Mouse (Mus musculus): Measurements from ENCODE around the gene Zfp981.
"Not testable (repeated sequence)": the region's sequence is repeated elsewhere in the genome, so short reads cannot be mapped to it uniquely, and the experiment has no call there.

Gene Zfp981

GRCm38 (mm10) chr4:146501727-146502126 is at the start of gene Zfp981:
Zfp981 (plus strand) TSS chr4:146502027.
- DNase-seq (ENCODE audit: low spot score) = not testable (repeated sequence)

- DNase-seq (ENCODE audit: low spot score) = not testable (repeated sequence)
Observed at GRCm38 (mm10) chr4:146452576-146452975, 49.3 kb upstream of the Zfp981 start.

GRCm38 (mm10) chr4:146454170-146454569 is 47.7 kb upstream of the Zfp981 start:
- DNase-seq (ENCODE audit: low spot score) = not testable (repeated sequence)

- no peak for DNase-seq (ENCODE audit: low spot score)
Observed at GRCm38 (mm10) chr4:146454896-146455295, 46.9 kb upstream of the Zfp981 start.

GRCm38 (mm10) chr4:146455321-146455721 is 46.5 kb upstream of the Zfp981 start:
- no peak for DNase-seq (ENCODE audit: low spot score)

- DNase-seq (ENCODE audit: low spot score) = no peak
Observed at GRCm38 (mm10) chr4:146456061-146456726, 45.6 kb upstream of the Zfp981 start.

- DNase-seq (ENCODE audit: low spot score) = no peak
Observed at GRCm38 (mm10) chr4:146457126-146457525, 44.7 kb upstream of the Zfp981 start.

GRCm38 (mm10) chr4:146457720-146458119 is 44.1 kb upstream of the Zfp981 start:
- DNase-seq (ENCODE audit: low spot score) = no peak

GRCm38 (mm10) chr4:146459822-146460221 is 42.0 kb upstream of the Zfp981 start:
- not testable (repeated sequence) for DNase-seq (ENCODE audit: low spot score)

- not testable (repeated sequence) for DNase-seq (ENCODE audit: low spot score)
Observed at GRCm38 (mm10) chr4:146460685-146461084, 41.1 kb upstream of the Zfp981 start.

GRCm38 (mm10) chr4:146463649-146464351 is 38.0 kb upstream of the Zfp981 start:
- DNase-seq (ENCODE audit: low spot score) = not testable (repeated sequence)

- DNase-seq (ENCODE audit: low spot score) = not testable (repeated sequence)
Observed at GRCm38 (mm10) chr4:146469984-146470383, 31.8 kb upstream of the Zfp981 start.

- not testable (repeated sequence) for DNase-seq (ENCODE audit: low spot score)
Observed at GRCm38 (mm10) chr4:146474181-146474580, 27.6 kb upstream of the Zfp981 start.

GRCm38 (mm10) chr4:146474716-146475676 is 26.8 kb upstream of the Zfp981 start:
- not testable (repeated sequence) for DNase-seq (ENCODE audit: low spot score)

GRCm38 (mm10) chr4:146476260-146476659 is 25.6 kb upstream of the Zfp981 start:
- DNase-seq (ENCODE audit: low spot score) = not testable (repeated sequence)

- not testable (repeated sequence) for DNase-seq (ENCODE audit: low spot score)
Observed at GRCm38 (mm10) chr4:146476959-146477358, 24.9 kb upstream of the Zfp981 start.

GRCm38 (mm10) chr4:146480376-146481096 is 21.3 kb upstream of the Zfp981 start:
- DNase-seq (ENCODE audit: low spot score) = not testable (repeated sequence)

GRCm38 (mm10) chr4:146482546-146482945 is 19.3 kb upstream of the Zfp981 start:
- not testable (repeated sequence) for DNase-seq (ENCODE audit: low spot score)

GRCm38 (mm10) chr4:146483571-146484280 is 18.1 kb upstream of the Zfp981 start:
- not testable (repeated sequence) for DNase-seq (ENCODE audit: low spot score)

GRCm38 (mm10) chr4:146484676-146485075 is 17.2 kb upstream of the Zfp981 start:
- not testable (repeated sequence) for DNase-seq (ENCODE audit: low spot score)
